Mouse (Mus musculus) hindbrain, embryonic 10.5 days (tissue): Measurements from ENCODE around the gene Kcnh8. TPM values are rescaled to one million over a fixed set of nuclear protein-coding genes. Genes with fewer than 3 reads are reported as not detected.

ENCODE experiments used
- DNase-seq: peaks from one replicate; pipeline ENCODE4 v3.0.0-alpha.2; 2017; ENCODE audit warnings: low spot score
- H3K27ac ChIP-seq: fragments of 300-500 bp; sonication (generic); 2 replicates; pipeline ENCODE4 v1.5.1; 2016; ENCODE audit warnings: mild to moderate bottlenecking, moderate library complexity
- H3K27me3 ChIP-seq: fragments of 300-500 bp; sonication (generic); 2 replicates; pipeline ENCODE4 v1.6.1; 2016; ENCODE audit warnings: mild to moderate bottlenecking; ENCODE audit not compliant: poor library complexity, insufficient read depth, severe bottlenecking
- H3K36me3 ChIP-seq: fragments of 300-500 bp; sonication (generic); 2 replicates; pipeline ENCODE4 v1.6.1; 2016; ENCODE audit warnings: mild to moderate bottlenecking, moderate library complexity
- H3K4me1 ChIP-seq: fragments of 300-500 bp; sonication (generic); replicated peaks from 2 replicates; pipeline ENCODE4 v1.6.1; 2016; ENCODE audit warnings: mild to moderate bottlenecking
- H3K4me3 ChIP-seq: fragments of 300-500 bp; sonication (generic); 2 replicates; pipeline ENCODE4 v1.5.1; 2016; ENCODE audit warnings: mild to moderate bottlenecking, moderate library complexity
- H3K9me3 ChIP-seq: fragments of 300-500 bp; sonication (generic); 2 replicates; pipeline ENCODE4 v1.6.1; 2016; ENCODE audit warnings: mild to moderate bottlenecking, moderate library complexity
- WGBS: fragments of 180-500 bp; shearing (Covaris S2); methylation state at CpG from one replicate; pipeline ENCODE4 v1.1.7; 2016; 5-methylcytosine and 5-hydroxymethylcytosine counted together
- polyA plus RNA-seq: library from polyadenylated mRNA; unstranded; fragments of >200 nt; fragmentation: Nextera tagmentation; extraction: Ambion mirVana; gene quantifications from 2 replicates; pipeline ENCODE4 v1.2.1, GENCODE M21; 2016

The Kcnh8 gene
- polyA plus RNA-seq, 1 experiment from 2014 or later: 0.97 TPM

DNA sequence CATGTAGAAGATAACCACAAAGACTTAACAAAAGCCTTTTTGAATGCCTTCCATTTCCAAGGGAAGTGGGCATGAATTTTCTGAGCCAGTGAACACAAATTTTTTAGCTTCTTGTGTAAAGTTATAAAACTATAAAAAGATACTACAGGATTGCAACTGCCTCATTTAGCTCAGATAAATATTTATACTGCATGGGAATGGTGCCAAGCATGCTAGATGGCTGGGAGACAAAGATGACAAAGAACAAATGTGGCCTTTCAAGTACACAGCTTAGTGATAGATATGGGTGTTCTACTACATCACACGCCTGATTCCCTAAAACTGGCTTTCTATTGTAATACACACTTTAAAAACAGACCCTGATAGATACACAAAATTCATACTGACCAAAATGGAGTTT, 282.7 kb downstream of the Kcnh8 start:
- H3K4me3 ChIP-seq: no peak overlapping the region
- H3K36me3 ChIP-seq: no peaks in the 10 kb centered on the region
- H3K4me1 ChIP-seq: no peaks in the 10 kb centered on the region
- DNase-seq: no peak
- WGBS: 82% methylated on average over 1 of the region's 1 CpGs
- no peaks in the 10 kb centered on the region for H3K9me3 ChIP-seq
- no peaks in the 10 kb centered on the region for H3K27me3 ChIP-seq
- H3K27ac ChIP-seq: no peak overlapping the region

DNA sequence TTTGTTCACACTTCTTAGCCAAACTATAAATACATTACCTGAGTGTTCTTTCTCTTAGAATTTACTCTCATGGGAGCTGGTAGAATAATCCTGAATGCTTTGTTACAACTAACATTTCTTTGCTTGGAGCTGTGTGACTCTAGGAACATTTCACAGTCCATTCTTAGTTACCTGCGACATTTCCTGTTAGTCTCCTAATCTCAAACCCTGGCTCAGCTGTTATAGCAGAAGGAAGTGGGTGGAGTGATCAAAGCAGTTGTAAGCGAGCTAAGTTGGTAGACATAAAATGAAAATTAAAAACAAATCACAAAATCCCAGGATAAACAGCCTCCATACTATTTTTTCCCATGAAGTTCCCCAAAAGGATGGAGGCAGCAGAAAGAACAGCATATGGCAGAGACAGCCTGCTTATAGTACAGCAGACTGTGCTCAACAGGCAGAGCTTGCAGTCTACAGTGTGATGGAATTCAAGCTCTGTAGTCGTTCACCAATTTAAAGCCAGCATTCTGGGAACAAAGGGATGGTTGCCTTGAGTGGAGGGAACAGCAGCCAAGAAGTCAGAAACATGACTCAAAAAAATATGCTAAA, 318.1 kb downstream of the Kcnh8 start:
- DNase-seq: no peak
- H3K4me3 ChIP-seq: no peak overlapping the region
- no peak overlapping the region for H3K27ac ChIP-seq
- H3K4me1 ChIP-seq: no peaks in the 10 kb centered on the region
- no peaks in the 10 kb centered on the region for H3K36me3 ChIP-seq
- no peaks in the 10 kb centered on the region for H3K27me3 ChIP-seq
- WGBS: 80% methylated on average over 3 of the region's 3 CpGs
- H3K9me3 ChIP-seq: no peaks in the 10 kb centered on the region

DNA sequence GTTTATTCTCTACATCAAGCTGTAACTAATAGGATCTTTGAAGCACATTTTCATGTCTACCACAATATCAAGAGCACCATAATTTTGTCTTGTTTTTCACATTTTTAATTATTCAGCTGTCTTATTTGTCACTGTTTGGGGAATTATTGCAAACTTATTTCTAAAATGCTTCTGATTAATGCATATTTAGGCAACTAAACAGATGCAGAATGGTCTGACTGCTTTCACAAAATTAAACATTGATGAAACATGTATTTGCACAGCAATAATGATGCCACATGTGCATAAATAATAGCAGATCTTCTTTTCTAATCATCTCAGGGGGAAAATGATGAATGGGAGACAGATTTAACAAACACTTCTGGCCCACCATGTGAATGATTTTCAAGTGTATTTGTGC, 341.5 kb downstream of the Kcnh8 start:
- H3K4me1 ChIP-seq: no peaks in the 10 kb centered on the region
- no peaks in the 10 kb centered on the region for H3K36me3 ChIP-seq
- no peaks in the 10 kb centered on the region for H3K9me3 ChIP-seq
- H3K27ac ChIP-seq: no peak overlapping the region
- H3K4me3 ChIP-seq: no peak overlapping the region
- DNase-seq: no peak
- H3K27me3 ChIP-seq: no peaks in the 10 kb centered on the region

DNA sequence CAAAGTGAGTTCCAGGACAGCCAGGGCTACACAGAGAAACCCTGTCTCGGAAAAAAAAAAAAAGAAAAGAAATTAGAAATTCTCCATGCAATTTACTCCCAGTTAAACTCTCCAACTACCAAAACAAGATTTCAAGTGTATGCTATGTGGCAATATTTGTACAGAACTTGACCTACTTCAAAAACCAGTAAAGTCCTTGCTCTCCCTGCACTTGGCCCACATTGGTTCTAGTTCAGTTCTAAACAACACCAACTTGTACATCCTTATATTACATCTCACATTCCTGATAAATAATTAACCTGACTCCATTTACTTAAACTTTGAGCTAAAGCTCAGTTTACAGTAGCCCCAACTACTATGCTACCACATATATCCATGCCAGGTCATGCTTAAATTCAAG, 370.2 kb downstream of the Kcnh8 start:
- Histone ChIP-seq H3K27me3 (no peaks in the 10 kb centered on the region), H3K4me3 (no peak overlapping the region), H3K9me3 (no peaks in the 10 kb centered on the region), H3K36me3 (no peaks in the 10 kb centered on the region), H3K27ac (no peak overlapping the region), H3K4me1 (no peaks in the 10 kb centered on the region)
- no peak for DNase-seq
- WGBS: 71% methylated on average over 1 of the region's 1 CpGs

DNA sequence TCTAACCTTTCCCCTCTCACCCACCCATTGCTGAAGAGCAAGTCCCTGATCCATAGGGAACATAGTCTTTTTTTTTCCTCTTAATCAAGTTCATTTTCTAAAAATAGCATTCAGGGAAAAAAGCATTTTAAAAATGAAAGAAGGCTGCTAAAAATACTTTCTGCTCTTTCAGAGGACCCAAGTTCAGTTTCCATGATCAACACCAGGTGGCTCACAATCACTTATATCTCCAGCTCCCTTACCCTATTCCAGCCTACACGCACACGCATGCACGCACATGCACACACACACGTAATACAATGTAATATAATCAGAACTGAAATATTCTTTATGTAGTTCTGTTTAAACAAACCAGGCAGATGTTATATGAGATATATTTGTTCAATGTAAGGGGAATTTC, 378.4 kb downstream of the Kcnh8 start:
- WGBS: 96% methylated on average over 4 of the region's 4 CpGs
- Histone ChIP-seq H3K4me1 (peaks cover 4% of the 10 kb centered on the region; the same call in 1 of the 2 replicates), H3K27me3 (no peaks in the 10 kb centered on the region), H3K27ac (no peak overlapping the region), H3K4me3 (no peak overlapping the region), H3K9me3 (no peaks in the 10 kb centered on the region), H3K36me3 (no peaks in the 10 kb centered on the region)
- no peak for DNase-seq
